Mouse (Mus musculus): ENCODE results near the gene Triobp.
"Not testable (repeated sequence)": the region's sequence is repeated elsewhere in the genome, so short reads cannot be mapped to it uniquely, and the experiment has no call there.

Gene Triobp

DNA sequence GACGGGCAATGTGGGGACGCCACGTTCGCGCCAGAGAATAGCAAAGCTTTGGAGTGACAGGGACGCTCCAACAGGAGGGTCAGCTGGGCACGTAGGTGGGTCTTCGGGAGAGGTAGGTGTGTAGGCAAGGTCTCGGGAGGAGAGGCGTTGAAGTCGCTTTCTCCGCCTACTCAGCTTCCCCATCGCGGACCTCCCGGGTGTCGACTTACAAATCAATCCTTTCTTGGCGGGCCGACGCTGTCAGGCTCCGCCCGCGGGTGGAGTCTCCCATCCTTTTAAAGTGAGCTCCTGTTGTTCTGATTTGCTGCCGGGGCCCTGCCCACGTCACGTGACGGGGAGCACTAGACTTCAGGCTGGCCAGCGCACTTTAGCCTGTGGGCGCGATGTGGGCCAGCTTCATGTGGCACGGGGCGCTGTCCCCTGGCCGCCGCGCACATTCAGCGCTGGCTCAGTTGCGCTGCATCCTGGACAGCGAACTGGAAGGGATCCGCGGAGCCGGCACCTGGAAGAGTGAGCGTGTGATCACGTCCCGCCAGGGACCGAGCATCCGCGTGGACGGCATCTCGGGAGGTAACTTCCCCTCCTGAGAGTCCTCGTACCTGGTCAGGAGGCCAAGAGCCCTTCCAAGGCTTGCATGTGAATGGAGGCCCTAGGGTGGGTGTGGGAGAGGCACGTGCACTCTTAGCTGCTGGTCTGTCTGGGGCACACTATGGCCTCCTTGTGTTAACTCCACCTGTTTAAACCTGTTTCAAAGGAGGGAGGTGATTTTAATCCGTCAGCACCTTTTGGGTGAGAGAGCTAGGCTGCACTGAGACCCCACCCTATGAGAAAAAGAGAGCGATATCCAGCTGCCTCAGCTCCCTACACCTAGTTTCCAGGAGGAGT, 83.3 kb downstream of the Triobp start:
- peak; percentile 86 for DNase-seq (ENCODE audit: low spot score)

DNA sequence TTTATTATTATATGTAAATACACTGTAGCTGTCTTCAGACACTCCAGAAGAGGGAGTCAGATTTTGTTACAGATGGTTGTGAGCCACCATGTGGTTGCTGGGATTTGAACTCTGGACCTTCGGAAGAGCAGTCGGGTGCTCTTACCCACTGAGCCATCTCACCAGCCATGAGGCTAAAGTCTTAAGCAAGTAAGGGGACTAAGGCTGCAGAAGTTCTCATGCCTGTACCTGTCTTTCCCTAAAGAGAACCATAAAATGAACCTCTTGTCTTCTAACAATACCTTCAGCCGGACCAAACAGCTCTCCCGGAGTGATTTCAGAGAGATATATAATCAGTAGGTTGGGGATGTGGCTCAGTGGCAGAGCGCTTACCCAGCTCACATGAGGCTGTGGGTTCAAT, 84.4 kb downstream of the Triobp start:
- DNase-seq (ENCODE audit: low spot score), result not testable (repeated sequence)

DNA sequence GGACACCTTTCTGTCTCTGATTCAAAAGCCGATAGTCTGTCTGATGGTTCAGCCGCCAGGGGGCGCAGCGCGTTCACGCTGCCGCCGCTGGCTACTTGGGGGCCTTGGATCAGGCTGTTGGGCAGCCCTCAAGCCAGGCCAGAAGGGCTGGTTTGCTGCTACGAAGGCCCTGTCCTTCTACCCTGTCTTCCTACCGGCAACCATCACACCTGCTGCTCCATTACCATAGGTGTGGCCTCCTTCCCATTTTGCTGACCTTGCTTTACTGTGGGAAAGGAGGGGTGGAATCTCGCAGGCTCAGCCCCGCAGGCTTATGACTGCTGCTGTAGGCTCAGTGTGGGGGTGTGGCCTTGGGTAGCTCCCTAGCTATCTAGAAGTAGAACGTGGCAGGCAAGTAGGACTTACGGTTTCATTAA, 90.4 kb downstream of the Triobp start:
- peak; percentile 77 for DNase-seq (ENCODE audit: low spot score)

DNA sequence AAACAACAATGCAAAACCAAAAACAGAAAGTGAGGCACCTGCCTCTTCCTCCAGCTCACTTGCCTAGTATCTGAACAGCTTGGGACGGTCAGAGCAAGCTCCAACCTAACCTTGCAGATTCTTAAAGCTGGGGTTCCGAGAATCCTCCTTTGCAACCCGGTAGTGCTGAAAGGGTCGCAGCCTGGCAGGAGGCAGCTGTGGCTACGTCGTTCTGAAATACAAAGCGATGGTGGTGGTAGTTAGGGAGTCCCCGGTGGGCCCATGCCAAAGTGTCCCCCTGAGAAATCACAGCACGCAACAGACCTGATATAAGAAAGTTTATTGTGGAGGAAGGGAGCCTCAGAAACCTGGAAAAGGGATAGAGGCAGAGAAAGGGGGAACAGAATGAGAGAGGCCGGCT, 90.8 kb downstream of the Triobp start:
- DNase-seq (ENCODE audit: low spot score), result no peak

DNA sequence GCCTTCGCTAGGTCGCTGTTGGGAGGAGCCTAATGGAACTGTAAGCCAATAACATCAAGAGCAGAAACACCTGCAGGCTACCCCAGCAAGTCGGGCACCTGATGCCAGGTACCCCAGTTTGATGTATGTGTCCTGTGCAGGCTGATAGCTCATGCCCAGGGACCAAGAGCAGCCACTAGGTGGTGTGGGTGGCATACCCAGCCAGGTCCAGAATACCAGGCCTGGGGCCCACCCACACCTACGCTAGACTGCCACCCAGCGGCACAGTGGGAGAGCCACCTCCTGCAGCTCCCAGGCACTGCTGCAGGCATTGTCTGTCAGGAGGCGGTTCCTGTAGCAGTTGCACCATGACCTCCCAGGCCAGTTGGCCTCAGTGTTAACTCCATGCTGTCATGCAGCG, 91.3 kb downstream of the Triobp start:
- peak; percentile 85 for DNase-seq (ENCODE audit: low spot score)

DNA sequence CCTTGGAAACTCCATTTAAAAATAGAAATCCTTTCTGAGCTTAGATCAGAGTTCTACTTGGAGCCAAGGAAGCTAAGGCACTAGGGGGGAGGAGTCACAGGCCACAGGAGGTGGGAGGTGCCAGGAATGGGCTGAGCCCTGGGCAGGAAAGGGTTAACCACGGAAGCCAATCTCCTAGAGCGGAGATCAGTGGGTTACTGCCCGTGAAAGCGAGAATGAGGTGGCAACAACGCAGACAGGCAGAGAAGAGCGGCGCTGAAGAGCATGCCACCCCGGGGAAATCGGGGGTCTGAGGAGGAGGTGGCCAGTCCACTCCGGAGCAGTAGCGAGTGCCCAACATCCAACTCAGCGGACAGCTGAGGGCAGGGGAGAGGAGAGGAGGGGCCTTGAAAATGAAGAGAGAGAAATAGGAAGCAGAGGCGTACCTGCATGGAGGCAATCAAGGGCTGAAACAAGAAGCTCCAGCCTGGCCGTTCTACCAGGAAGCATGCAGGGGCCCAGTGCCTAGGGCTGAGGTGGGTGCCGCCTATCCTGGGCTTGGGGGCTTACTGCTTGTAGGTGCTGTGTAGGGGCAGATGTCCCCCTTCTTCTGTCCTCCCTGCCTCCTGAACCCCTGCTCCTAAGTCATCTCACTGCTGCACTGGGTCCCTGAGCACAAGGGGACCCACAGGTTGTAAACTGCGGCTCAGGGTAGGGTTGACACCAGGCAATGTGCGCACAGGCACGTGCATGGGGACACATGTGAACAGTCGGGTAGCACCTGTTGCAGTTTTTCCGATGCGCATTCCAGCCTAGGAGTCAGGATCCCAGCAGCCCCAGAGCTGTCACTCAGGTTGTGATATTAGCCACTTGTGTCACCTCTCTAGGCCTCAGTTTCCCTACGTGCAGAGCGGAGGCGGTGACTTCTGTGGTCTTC, 93.2 kb downstream of the Triobp start:
- DNase-seq (ENCODE audit: low spot score), result no peak

DNA sequence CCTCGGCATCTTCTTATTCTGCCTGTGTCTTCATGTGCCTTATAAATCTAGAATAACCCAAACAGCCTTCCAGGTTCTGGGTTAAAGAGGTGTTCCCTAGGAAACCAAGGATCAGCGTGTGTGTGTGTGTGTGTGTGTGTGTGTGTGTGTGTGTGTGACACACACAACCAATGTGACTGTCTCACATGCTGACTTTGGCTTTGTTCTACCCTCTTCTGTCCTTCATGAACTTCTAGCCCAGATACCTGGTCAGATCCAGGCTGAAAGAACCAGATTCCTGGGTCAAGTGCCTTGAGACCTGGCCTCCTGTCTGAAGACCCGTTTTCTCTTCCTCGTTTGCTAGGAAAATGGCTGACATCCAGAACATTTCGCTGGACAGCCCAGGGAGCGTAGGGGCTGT, 94.1 kb downstream of the Triobp start, which contains the start of gene Galr3:
TSS of gene Galr3 (plus strand) at position 301 of the 400 bp plus-strand sequence.
- DNase-seq (ENCODE audit: low spot score), result no peak

DNA sequence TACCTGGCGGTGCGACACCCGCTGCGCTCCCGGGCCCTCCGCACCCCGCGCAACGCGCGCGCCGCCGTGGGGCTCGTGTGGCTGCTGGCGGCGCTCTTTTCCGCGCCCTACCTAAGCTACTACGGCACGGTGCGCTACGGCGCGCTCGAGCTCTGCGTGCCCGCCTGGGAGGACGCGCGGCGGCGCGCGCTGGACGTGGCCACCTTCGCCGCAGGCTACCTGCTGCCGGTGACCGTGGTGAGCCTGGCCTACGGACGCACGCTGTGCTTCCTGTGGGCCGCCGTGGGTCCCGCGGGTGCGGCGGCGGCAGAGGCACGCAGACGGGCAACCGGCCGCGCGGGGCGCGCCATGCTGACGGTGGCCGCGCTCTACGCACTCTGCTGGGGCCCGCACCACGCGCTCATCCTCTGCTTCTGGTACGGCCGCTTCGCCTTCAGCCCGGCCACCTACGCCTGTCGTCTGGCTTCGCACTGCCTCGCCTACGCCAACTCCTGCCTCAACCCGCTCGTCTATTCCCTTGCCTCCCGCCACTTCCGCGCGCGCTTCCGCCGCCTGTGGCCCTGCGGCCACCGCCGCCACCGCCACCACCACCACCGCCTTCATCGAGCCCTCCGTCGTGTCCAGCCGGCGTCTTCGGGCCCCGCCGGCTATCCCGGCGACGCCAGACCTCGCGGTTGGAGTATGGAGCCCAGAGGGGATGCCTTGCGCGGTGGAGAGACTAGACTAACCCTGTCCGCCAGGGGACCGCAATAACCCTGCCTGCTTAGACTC, 95.4 kb downstream of the Triobp start:
- no peak for DNase-seq (ENCODE audit: low spot score)

DNA sequence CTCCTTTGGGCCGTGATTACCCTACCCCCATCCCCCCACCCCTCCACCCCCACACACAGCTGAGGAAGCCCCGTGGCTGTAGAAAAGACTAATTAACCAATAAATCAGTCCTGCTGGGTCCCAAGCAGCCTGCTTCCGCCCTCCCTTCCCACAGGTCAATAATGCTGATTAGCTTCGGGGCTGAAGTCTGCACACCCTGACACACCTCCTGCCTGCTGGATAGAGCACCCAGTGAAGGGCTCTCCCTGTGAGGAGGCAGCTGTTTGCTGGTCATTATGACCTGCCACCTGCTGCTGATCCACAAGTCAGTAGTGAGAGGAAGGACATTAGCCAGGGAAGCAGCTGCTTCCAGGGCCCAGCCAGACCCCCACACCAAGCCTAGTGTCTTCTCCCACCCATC, 97.3 kb downstream of the Triobp start:
- DNase-seq (ENCODE audit: low spot score), result no peak

DNA sequence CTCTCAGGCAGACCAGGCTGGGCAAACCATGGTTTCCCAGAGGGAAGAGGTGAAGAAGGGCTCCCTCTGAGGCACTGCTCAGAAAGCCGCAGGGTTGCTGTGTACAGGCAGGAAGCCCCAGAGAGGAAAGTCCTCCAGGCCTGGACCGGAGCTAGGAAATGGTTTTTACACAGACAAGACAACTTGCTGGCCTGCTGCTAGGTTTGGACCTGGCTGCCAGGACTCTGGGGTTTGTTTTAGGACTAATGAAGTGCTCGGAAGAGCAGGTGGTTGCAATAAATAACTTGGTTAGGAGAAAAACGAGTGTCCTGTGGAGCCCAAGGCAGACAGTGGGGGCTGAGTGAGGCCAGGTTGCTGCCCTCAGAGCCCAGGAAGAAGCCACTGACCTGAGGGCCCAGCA, 100.7 kb downstream of the Triobp start:
- DNase-seq (ENCODE audit: low spot score), result no peak

DNA sequence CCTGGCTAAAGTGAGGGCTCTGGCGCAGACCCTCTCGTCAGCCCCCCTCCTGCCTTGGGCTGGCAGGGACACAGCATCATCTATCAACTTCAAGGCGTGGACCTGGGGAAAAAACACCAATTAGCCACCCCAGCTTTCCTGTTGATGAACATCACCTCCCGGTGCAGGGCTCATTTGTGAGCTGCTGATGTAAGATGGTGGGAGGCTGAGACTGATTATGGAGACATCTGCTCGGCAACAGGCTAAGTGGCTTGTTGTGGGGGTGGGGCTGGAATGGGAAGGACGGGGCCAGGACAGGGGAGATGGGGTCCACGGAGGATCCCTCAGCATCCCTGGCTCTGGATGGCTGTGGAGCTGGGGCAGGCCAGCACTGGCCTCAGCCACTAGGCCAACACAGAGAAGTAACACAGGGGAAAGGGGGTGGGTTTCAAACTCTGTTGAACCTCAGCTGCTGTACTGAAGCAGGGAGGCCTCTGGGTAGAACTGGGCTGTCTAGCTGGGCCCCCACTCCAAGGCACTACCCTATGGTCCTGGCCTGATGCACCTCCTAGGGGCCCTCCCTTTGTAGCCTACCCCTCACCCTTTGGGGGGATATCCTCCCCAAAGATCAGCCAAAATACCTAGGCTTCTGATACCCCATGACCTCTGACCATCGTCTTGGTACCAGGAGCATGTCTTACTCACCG, 102.8 kb downstream of the Triobp start:
- DNase-seq (ENCODE audit: low spot score), result no peak

DNA sequence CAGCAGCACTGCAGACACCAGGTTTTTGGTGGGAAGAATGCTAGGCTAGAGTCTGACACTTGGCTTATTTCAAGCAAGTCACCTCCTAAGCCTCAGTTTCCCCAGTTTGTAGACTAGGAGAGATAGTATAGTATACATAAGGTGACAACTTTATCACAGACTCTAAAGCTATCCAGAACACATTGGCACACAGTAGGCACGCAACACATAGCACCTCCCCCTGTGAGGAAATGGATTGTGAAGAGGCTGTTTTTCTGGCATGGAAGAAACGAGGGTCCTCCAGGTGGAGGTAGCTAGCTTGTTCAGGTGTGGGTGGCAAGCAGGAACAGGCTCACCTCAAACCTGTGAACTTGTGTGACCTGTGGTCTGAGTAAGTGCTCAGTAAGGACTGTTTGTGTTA, 103.4 kb downstream of the Triobp start:
- no peak for DNase-seq (ENCODE audit: low spot score)

DNA sequence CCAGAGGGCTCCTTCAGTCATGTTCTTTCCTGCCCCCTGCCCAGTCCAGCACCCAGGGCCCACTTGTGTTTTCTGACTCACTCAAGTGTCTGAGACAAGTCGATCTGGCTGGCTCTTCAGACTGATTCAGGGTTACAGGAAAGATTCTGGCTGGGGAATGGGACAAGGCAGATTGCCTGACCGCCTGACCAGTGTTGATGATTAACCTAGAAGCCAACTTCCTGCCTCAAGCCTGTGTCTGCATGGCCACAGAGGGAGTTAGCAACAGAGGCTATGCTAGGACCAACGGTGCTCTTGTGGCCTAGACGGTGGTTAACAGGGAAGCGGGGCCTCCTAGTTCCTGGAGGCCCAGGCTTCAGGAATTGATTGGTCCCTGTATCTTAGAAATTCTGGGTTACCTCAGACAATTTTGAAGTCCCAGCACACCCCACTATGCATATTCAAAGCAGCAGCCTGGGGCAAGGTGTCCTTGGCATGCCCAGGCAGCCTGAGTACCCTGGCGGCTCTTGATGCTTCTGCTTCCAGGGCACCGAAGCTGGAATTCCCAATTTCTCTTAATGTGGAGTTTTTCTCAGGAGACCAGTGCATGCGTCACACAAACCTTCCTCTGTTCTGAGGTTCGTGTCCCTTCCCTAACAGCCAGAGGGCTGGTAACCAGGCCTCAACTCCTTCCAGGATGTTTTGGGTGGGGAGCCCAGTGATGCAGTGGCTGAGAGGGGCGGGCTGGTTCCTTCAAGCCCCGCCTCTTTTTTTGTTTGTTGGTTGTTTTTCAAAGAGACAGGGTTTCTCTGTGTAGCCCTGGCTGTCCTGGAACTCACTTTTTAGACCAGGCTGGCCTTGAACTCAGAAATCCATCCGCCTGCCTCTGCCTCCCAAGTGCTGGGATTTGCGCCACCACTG, 104.2 kb downstream of the Triobp start:
- DNase-seq (ENCODE audit: low spot score), result no peak

DNA sequence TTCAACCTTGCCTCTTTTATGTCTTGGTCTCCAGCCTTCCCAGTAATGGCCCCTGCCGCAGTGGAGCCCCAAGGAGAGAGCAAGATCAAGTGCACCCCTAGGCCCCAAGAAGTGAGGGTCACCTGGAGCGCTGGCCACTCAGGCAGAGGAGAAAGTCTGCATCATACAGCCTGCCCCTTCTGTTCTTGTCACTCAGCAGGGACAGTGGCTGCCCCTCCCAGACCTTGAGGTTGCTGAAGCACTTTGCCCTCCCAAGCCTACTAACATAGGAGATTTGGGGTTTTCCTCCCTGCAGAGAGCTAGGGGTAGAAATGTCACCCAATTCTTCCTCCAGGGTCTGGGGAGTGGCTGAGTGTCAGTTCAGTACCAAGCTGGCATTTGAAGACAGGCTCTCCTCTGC, 104.8 kb downstream of the Triobp start:
- no peak for DNase-seq (ENCODE audit: low spot score)
